In the genomic region with DNA sequence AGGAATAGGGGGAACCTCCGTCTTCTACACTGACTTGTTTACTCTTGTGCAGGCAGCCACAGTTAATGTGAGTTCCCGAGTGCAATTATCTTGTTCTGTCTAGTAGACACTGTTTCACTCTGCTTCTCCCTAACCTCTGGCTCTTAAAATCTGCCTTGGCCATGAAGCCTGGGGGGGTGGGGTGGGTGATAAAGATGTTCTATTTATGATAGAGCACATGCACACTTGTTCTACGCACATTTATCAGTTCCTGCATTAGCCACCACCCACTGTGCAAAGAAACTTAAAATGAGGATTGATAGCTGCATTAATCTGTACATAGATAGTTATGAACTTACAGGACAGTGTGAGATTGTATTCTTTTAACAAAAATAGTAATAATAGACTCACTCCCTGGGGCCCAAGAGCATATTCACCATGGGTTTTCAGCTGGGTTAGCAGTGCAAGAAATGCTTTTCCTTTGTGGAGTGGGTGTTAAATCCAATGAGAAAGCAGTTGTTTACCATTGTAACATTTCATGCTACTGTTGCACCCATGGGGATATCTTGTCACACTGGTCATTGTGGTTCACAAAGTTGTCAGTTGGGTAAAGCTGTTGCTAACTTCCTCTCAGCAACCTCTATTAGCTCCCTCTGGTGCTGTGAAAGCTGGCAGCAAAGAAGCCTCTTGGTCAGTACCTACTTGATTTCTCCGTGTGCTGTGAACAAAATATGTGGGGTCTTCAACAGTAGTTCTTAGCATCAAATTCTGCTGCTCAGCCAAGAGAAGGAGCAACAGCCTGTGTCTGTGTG, we compare ENCODE assay signal across 24 mouse cellular contexts. TPM values are rescaled to one million over a fixed set of nuclear protein-coding genes. Genes with fewer than 3 reads are reported as not detected.
A peak's percentile ranks its signal among the peaks of the same experiment; 100 is the strongest.
DNase-seq lines count a peak whose midpoint lies in the region; ATAC-seq and TF ChIP-seq lines count a peak whose summit lies in the region.
"Had no signal": no experiment of that assay in that cellular context is flagged by ENCODE, and none has a peak within 500 bp of the region (broad histone marks: within the 10 kb centered on the region; RNA-seq: fewer than 3 reads in every experiment).

No protein-coding gene starts in this region.

- ATAC-seq in intestine, embryonic 16.5 days, result 0 out of 2 replicates have a peak, but pooled peaks have one; percentile 31
- no peak for ATAC-seq in intestine, postnatal 0 days
- ATAC-seq in hematopoietic stem cell, adult 5-6 weeks (replicated peaks in 1 of 2; ENCODE audit: insufficient read depth in 1 of 2, low FRiP score in 2 of 2, low TSS enrichment in 1 of 2, low read depth in 1 of 2, poor library complexity in 2 of 2, severe bottlenecking in 2 of 2), result peak; percentile 12 to 51; a peak in 1 of 4 replicates
- peak; percentile 90 for ATAC-seq in liver, postnatal 0 days
- ATAC-seq: activated CD4-positive, CD25-positive, alpha-beta regulatory T cell, adult 4 months; forebrain, embryonic 16.5 days; hindbrain, embryonic 16.5 days; midbrain, embryonic 13.5 days; Patski had no signal

- peak; percentile 93 for TF ChIP-seq EP300 in liver, postnatal 0 days (IDR thresholded peaks at IDR 0.05; ENCODE audit: low read depth)

- H3K4me1 ChIP-seq in intestine, embryonic 16.5 days (ENCODE audit: control insufficient read depth, insufficient read depth, low read length), result no peaks in the 10 kb centered on the region
- H3K4me1 ChIP-seq in intestine, postnatal 0 days (replicated peaks; ENCODE audit: control insufficient read depth, insufficient read depth, low read length), result no peaks in the 10 kb centered on the region
- H3K4me1 ChIP-seq in liver, postnatal 0 days (ENCODE audit: insufficient read depth), result peaks cover 5% of the 10 kb centered on the region; the same call in 1 of the 2 replicates
- H3K4me1 ChIP-seq: limb, embryonic 10.5 days; midbrain, embryonic 13.5 days had no signal

- no peak overlapping the region for H3K4me2 ChIP-seq in intestine, embryonic 16.5 days (ENCODE audit: low read depth, low read length)
- no peak overlapping the region for H3K4me2 ChIP-seq in intestine, postnatal 0 days (replicated peaks; ENCODE audit: low read depth)
- H3K4me2 ChIP-seq in liver, postnatal 0 days (ENCODE audit: low read depth, low read length), result peak overlapping the region; percentile 49
- H3K4me2 ChIP-seq: midbrain, embryonic 13.5 days had no signal

- H3K4me3 ChIP-seq in intestine, embryonic 16.5 days (ENCODE audit: low read length), result no peak overlapping the region
- H3K4me3 ChIP-seq in intestine, postnatal 0 days (ENCODE audit: low read depth, low read length), result no peak overlapping the region
- no peak overlapping the region for H3K4me3 ChIP-seq in liver, postnatal 0 days (ENCODE audit: low read depth, low read length)
- H3K4me3 ChIP-seq: limb, embryonic 10.5 days; midbrain, embryonic 13.5 days; myocyte had no signal

- no peaks in the 10 kb centered on the region for H3K9me3 ChIP-seq in intestine, embryonic 16.5 days (ENCODE audit: control insufficient read depth, low read length)
- no peaks in the 10 kb centered on the region for H3K9me3 ChIP-seq in intestine, postnatal 0 days (ENCODE audit: control insufficient read depth)
- H3K9me3 ChIP-seq in liver, postnatal 0 days (ENCODE audit: low read length), result no peaks in the 10 kb centered on the region
- H3K9me3 ChIP-seq: limb, embryonic 10.5 days; midbrain, embryonic 13.5 days had no signal

- no peaks in the 10 kb centered on the region for H3K27me3 ChIP-seq in intestine, embryonic 16.5 days (replicated peaks; ENCODE audit: control insufficient read depth, insufficient read depth, low read length)
- H3K27me3 ChIP-seq in intestine, postnatal 0 days (replicated peaks; ENCODE audit: control insufficient read depth, insufficient read depth, low read length), result no peaks in the 10 kb centered on the region
- H3K27me3 ChIP-seq in liver, postnatal 0 days (ENCODE audit: insufficient read depth, low read length), result no peaks in the 10 kb centered on the region
- H3K27me3 ChIP-seq: midbrain, embryonic 13.5 days; Patski had no signal

- no peak overlapping the region for H3K9ac ChIP-seq in intestine, embryonic 16.5 days (ENCODE audit: low read depth, low read length)
- H3K9ac ChIP-seq in intestine, postnatal 0 days (ENCODE audit: low read depth, low read length), result no peak overlapping the region
- H3K9ac ChIP-seq in liver, postnatal 0 days (replicated peaks), result no peak overlapping the region
- H3K9ac ChIP-seq: midbrain, embryonic 13.5 days had no signal

- no peak for TF ChIP-seq CTCF in intestine, postnatal 0 days (IDR thresholded peaks at IDR 0.05; ENCODE audit: low read depth)
- TF ChIP-seq CTCF in liver, postnatal 0 days (IDR thresholded peaks at IDR 0.05; ENCODE audit: low read depth), result no peak

- no peak overlapping the region for H3K27ac ChIP-seq in intestine, embryonic 16.5 days (ENCODE audit: low read length)
- no peak overlapping the region for H3K27ac ChIP-seq in intestine, postnatal 0 days (ENCODE audit: low read depth, low read length)
- H3K27ac ChIP-seq in liver, postnatal 0 days (ENCODE audit: low read depth), result peak overlapping the region; percentile 49; the same call in 1 of the 2 replicates
- H3K27ac ChIP-seq: limb, embryonic 10.5 days; midbrain, embryonic 13.5 days had no signal

- H3K36me3 ChIP-seq in intestine, embryonic 16.5 days (ENCODE audit: control insufficient read depth, insufficient read depth, low read length), result no peaks in the 10 kb centered on the region
- no peaks in the 10 kb centered on the region for H3K36me3 ChIP-seq in intestine, postnatal 0 days (ENCODE audit: control insufficient read depth, insufficient read depth)
- no peaks in the 10 kb centered on the region for H3K36me3 ChIP-seq in liver, postnatal 0 days (replicated peaks; ENCODE audit: insufficient read depth, low read length)
- H3K36me3 ChIP-seq: limb, embryonic 10.5 days; midbrain, embryonic 13.5 days had no signal

- WGBS in intestine, embryonic 16.5 days, result 69% methylated on average over 4 of the region's 4 CpGs
- WGBS in intestine, postnatal 0 days, result 64% methylated on average over 4 of the region's 4 CpGs
- WGBS in liver, postnatal 0 days (ENCODE audit: insufficient replicate concordance), result 52% methylated on average over 4 of the region's 4 CpGs

- peak; percentile 14 for DNase-seq in liver, postnatal 0 days
- no peak for DNase-seq in cerebellum, postnatal 25 days
- DNase-seq in frontal cortex, postnatal 14 days (ENCODE audit: low spot score in 2 of 2), result no peak
- DNase-seq in urinary bladder, postnatal 10 days (ENCODE audit: low spot score), result no peak
- DNase-seq in adrenal gland, adult 2 months, result no peak
- DNase-seq: adrenal gland, postnatal 36 days; B cell, adult 2 months; cerebellum, adult 8-10 months; kidney, adult 18-20 months; kidney, postnatal 25 days; layer of hippocampus, postnatal 36 days; lung, adult 2 months; lung, postnatal 36 days; thymus, adult 18-20 months had no signal

RNA-seq across cellular contexts. Expression of a gene that starts 21.9 kb away (rescaled TPM):
- 1.9 and 2.3 TPM in 2 replicates for polyA plus RNA-seq in intestine, embryonic 16.5 days (2015; fragmentation: Nextera tagmentation; extraction: Ambion mirVana)
- 3.8 and 3.9 TPM in 2 replicates for polyA plus RNA-seq in intestine, postnatal 0 days (2015; fragmentation: Nextera tagmentation; extraction: Ambion mirVana)
- total RNA-seq in hematopoietic stem cell, adult 5-6 weeks (2017), result 2.0 and 3.2 TPM in 2 replicates
- 2.5 and 3.0 TPM in 2 replicates for polyA plus RNA-seq in liver, postnatal 0 days (2015; fragmentation: Nextera tagmentation; extraction: Ambion mirVana)
- total RNA-seq in adrenal gland, adult 2 months (2021), result 10 to 100 TPM; 32.3 to 32.5 TPM
- 4.0 and 4.4 TPM in 2 replicates for polyA plus RNA-seq in adrenal gland, adult 2 months (2012; rRNA removed)
